ENCODE assay signal across 9 mouse cellular contexts in genomic region chr9:103653995-103654587, GRCm38 (mm10).
DNase-seq lines count a peak whose midpoint lies in the region; ATAC-seq lines count a peak whose summit lies in the region.
"Had no signal": no experiment of that assay in that cellular context is flagged by ENCODE, and none has a peak within 500 bp of the region (broad histone marks: within the 10 kb centered on the region; RNA-seq: fewer than 3 reads in every experiment).

No protein-coding gene starts in this region.

- ATAC-seq in hindbrain, embryonic 12.5 days (ENCODE audit: low FRiP score) = peak; percentile 67
- ATAC-seq in midbrain, embryonic 14.5 days (ENCODE audit: low FRiP score, low TSS enrichment) = peak; percentile 62; the same call in 1 of the 2 replicates

- no peak overlapping the region for H3K4me3 ChIP-seq in hindbrain, embryonic 12.5 days
- no peak overlapping the region for H3K4me3 ChIP-seq in midbrain, embryonic 14.5 days (replicated peaks; ENCODE audit: low read depth, low read length)
- H3K4me3 ChIP-seq: megakaryocyte, embryonic 14.5 days had no signal

- H3K36me3 ChIP-seq in hindbrain, embryonic 12.5 days = no peaks in the 10 kb centered on the region
- no peaks in the 10 kb centered on the region for H3K36me3 ChIP-seq in midbrain, embryonic 14.5 days (ENCODE audit: control insufficient read depth, insufficient read depth, low read length)

- peak overlapping the region; percentile 21 for H3K4me2 ChIP-seq in hindbrain, embryonic 12.5 days (replicated peaks)
- H3K4me2 ChIP-seq in midbrain, embryonic 14.5 days (ENCODE audit: low read length) = no peak overlapping the region

- no peaks in the 10 kb centered on the region for H3K27me3 ChIP-seq in hindbrain, embryonic 12.5 days
- H3K27me3 ChIP-seq in midbrain, embryonic 14.5 days (ENCODE audit: control insufficient read depth, insufficient read depth, low read length) = no peaks in the 10 kb centered on the region

- no peaks in the 10 kb centered on the region for H3K9me3 ChIP-seq in hindbrain, embryonic 12.5 days (replicated peaks)
- no peaks in the 10 kb centered on the region for H3K9me3 ChIP-seq in midbrain, embryonic 14.5 days (ENCODE audit: control insufficient read depth, low read length)

- H3K9ac ChIP-seq in hindbrain, embryonic 12.5 days = no peak overlapping the region
- H3K9ac ChIP-seq in midbrain, embryonic 14.5 days (replicated peaks; ENCODE audit: low read length) = no peak overlapping the region

- H3K27ac ChIP-seq in hindbrain, embryonic 12.5 days = peak overlapping the region; percentile 72
- H3K27ac ChIP-seq in midbrain, embryonic 14.5 days (replicated peaks; ENCODE audit: low read depth, low read length) = peak overlapping the region; percentile 34

- WGBS in hindbrain, embryonic 12.5 days = 15% methylated on average over 10 of the region's 10 CpGs
- 14% methylated on average over 10 of the region's 10 CpGs for WGBS in midbrain, embryonic 14.5 days

- peak; percentile 31 for DNase-seq in brain, adult 2 months (ENCODE audit: low read depth, low spot score)
- peak; percentile 76 for DNase-seq in embryo, embryonic 10.5 days (ENCODE audit: low spot score)
- peak; percentile 77 for DNase-seq in midbrain, embryonic 14.5 days
- DNase-seq in right cerebral cortex, postnatal 25 days = no peak
- no peak for DNase-seq in gastrocnemius, adult 8-10 months (ENCODE audit: low spot score in 2 of 2)
- no peak for DNase-seq in thymus, postnatal 10 days (ENCODE audit: low spot score in 2 of 2)
- DNase-seq: cerebellum, adult 9-10 months had no signal

- H3K4me1 ChIP-seq in hindbrain, embryonic 12.5 days = peaks cover 63% of the 10 kb centered on the region
- H3K4me1 ChIP-seq in midbrain, embryonic 14.5 days (ENCODE audit: control insufficient read depth, insufficient read depth, low read length) = peaks cover 57% of the 10 kb centered on the region

Comparison
In these comparisons a context has a peak if more than half of its experiments do, and no peak if none do; other contexts are left out.
1. DNase-seq: peak in brain, adult 2 months (single experiment), embryo, embryonic 10.5 days (single experiment) and midbrain, embryonic 14.5 days (single experiment); none in right cerebral cortex, postnatal 25 days (single experiment), gastrocnemius, adult 8-10 months (0 of 2) and thymus, postnatal 10 days (0 of 2).